Mouse (Mus musculus): Measurements from ENCODE around the gene Hnrnpa2b1.

Gene Hnrnpa2b1

GRCm38 (mm10) chr6:51417306-51417936, 52.3 kb downstream of the Hnrnpa2b1 start:
- no peak for DNase-seq (ENCODE audit: low read depth, low spot score)

GRCm38 (mm10) chr6:51416433-51416832, 53.3 kb downstream of the Hnrnpa2b1 start:
- no peak for DNase-seq (ENCODE audit: low read depth, low spot score)
